Mouse (Mus musculus) urinary bladder, adult 18-20 months (tissue): ENCODE data around the gene Olfr531.

ENCODE experiments used
- DNase-seq, 2 experiments: peaks; one replicate each; pipeline ENCODE4 v3.0.0; 2022; ENCODE audit warnings: low spot score in 2 of 2, mixed read lengths in 2 of 2

Olfr531 gene

DNA sequence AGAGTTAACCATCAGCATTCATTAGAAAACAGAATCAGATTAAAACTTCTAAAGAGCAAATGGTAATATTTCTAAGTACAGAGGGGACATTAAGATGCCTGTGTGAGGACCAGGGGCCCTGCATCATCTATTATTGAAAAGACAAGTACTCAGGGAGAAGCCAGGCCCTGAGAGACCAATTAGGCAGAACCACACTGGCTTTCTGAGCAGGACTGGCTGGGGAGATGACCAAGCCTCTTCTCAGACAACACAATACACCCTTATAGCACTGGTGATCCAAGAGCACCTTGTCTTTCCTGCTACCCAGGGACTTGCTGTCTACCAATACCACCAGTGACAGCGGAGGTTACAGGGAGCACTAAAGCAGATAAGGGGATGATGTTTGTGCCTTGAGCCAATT lies at the start of gene Olfr531:
Olfr531 (minus strand) TSS at position 101 of the 400 bp plus-strand sequence.
- DNase-seq, result no peak

DNA sequence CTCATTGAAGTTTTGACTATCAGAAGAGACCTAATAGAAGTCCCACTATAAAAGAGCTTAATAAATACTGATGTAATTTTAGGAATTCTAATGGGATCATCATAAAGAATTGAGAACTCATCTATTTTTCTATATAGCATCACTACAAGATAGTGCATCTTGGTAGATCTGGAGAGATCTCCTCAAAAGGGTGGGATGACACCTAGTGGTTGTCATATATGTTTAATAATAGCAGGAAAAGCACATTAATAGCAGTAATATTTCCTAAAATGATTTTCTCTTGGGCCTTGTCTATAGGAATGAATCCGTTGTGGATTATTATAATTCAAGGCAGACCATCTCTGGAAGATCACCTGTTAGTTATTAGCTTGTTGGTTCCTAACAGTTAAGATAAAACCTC lies 40.4 kb upstream of the Olfr531 start:
- DNase-seq, result no peak

DNA sequence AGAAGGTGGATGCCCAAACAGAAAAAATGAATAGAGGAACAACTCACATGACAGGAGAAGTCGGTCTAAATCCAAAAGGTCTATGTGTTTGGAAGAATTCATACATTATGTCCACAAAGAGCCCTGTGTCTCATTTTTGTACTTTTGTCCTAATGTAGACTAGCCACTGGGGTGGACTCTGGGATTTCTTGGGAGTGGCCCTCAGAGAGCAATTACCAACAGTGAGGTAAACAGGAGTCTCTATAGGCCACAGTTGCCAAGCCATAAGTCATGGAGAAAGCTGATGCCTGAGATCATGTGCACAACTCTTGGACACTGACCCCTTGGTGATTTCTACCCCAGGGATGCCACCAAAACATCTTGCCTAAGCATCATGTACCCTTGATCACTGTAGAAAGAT lies 18.8 kb upstream of the Olfr531 start, which contains the start of gene Olfr532:
Olfr532 (minus strand) TSS at position 101 of the 400 bp plus-strand sequence.
- DNase-seq, result no peak

DNA sequence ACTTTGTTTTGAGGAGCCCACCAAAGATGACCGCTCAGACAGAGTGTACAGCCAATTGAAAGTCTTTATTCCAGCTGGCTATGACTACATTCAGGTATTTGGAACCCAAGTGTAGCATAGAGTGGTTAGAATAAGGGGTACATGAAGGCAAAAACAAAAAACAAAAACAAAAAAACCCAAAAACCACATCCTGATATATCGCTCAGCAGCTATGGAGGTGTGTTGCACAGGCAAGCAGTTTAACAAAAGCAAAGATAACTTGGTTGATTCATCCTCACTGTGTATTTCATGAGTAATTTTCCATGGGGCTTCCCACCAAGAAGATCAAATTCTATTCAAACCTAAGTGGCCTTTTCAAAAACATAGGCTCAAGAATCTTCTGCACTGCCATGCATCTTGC lies 25.8 kb downstream of the Olfr531 start:
- no peak for DNase-seq

DNA sequence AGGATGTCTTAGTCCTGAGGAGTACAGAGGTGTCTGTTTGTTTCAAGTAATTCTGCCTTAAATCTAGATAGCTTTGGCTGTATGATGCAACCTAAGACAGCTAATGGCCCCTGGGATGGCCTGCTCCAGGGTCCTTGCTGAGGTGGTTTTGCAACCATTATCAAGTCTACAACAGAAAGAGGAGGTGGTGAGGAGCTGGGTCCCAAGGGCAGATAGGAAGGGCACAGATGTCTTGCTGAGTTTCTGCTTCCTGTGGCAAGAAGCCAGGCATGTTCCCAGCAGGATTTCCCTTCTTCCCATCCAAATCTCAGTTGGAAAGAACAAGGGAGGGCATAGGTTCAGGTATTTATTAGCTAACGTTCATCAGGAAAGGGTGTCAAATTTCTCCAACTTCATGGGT lies 26.5 kb downstream of the Olfr531 start, which contains the start of gene Olfr530:
Olfr530 (minus strand) TSS at position 101 of the 400 bp plus-strand sequence.
- no peak for DNase-seq

DNA sequence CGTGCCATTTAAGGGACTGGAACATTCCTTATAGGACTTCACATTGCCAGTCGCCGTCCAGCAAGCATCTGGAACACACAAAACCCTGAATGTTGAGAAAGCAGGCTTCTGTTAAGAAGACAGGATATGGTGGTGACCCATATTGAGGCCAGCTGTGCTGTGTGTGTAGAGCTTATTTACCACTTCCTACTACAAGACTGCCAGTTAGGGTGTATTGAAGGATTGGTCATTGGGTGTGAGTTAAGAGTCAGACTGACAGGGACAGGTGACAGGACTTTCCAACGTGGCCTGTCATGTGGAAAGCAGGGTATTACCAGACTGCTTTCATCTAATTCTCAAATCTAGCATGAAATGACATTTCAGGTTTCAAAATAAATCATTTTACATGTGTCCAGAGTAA lies 28.4 kb downstream of the Olfr531 start:
- no peak for DNase-seq

DNA sequence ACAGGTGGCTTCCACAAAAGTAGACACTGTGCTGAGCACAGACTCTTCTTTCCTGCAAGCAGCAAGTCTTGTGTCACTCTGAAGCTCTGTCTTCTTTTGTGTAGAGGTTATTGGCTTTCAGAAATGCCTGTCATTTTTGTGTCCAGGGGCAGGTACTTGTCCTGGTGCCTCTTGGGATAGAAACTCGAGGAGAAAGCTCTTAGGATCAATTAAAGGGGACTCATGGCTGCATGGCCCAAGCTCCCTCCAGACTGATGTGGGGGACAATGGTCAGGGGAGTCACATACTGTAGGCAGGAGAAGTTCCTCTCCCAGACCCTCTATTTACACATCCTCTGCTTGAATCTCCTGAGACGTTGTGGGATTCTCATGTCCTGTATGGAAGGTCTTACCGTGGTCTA lies 41.1 kb downstream of the Olfr531 start, which contains the start of gene Olfr60:
Olfr60 (minus strand) TSS at position 101 of the 400 bp plus-strand sequence.
- no peak for DNase-seq
